Mouse (Mus musculus): ENCODE results near the gene Lcp2. TPM values are rescaled to one million over a fixed set of nuclear protein-coding genes. Genes with fewer than 3 reads are reported as not detected.
A peak's percentile ranks its signal among the peaks of the same experiment; 100 is the strongest.

The Lcp2 gene
- polyA plus RNA-seq, 1 experiment from 2014 or later, result 128 TPM

- Histone ChIP-seq H3K27ac (peak overlapping the region; percentile 76), H3K36me3 (ENCODE audit: inconsistent target) (no peaks in the 10 kb centered on the region), H3K79me2 (ENCODE audit: inconsistent target) (no peaks in the 10 kb centered on the region), H3K4me3 (ENCODE audit: inconsistent target) (no peak overlapping the region)
- WGBS (ENCODE audit: missing documents), result 11% methylated on average over 8 of the region's 8 CpGs
Measured at GRCm38 (mm10) chr11:34031015-34031805, 15.5 kb upstream of the Lcp2 start.

DNA sequence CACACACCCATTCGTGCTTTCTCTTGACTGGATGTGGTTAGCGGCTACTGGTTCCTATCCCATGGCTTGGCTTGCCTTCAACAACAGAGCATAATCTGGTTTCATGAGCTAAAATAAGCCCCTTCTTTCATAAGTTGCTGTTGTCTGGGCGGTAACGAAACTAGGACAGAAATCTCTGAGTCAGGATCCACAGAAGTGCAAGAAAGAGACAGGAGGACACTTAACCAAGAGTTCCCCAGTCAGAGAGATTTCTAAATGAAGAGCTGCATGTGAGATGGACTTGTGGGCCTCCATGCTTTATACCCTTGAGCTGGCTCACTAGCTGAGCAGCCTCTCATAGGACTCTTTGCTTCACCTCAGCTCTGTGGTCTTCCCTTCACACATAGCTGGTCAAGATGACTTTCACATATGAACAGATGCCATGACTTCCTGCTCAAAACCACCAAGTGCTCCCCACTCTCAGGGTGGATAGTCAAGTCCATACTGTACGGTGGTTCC, 12.7 kb upstream of the Lcp2 start:
- Histone ChIP-seq H3K27ac (peak overlapping the region; percentile 71), H3K79me2 (ENCODE audit: inconsistent target) (no peaks in the 10 kb centered on the region), H3K36me3 (ENCODE audit: inconsistent target) (no peaks in the 10 kb centered on the region), H3K4me3 (ENCODE audit: inconsistent target) (no peak overlapping the region)
- 7% methylated on average over 5 of the region's 5 CpGs for WGBS (ENCODE audit: missing documents)

- 92% methylated on average over 2 of the region's 2 CpGs for WGBS (ENCODE audit: missing documents)
- H3K27ac ChIP-seq, result peak overlapping the region; percentile 71
Measured at GRCm38 (mm10) chr11:34034794-34035193, 11.9 kb upstream of the Lcp2 start.

DNA sequence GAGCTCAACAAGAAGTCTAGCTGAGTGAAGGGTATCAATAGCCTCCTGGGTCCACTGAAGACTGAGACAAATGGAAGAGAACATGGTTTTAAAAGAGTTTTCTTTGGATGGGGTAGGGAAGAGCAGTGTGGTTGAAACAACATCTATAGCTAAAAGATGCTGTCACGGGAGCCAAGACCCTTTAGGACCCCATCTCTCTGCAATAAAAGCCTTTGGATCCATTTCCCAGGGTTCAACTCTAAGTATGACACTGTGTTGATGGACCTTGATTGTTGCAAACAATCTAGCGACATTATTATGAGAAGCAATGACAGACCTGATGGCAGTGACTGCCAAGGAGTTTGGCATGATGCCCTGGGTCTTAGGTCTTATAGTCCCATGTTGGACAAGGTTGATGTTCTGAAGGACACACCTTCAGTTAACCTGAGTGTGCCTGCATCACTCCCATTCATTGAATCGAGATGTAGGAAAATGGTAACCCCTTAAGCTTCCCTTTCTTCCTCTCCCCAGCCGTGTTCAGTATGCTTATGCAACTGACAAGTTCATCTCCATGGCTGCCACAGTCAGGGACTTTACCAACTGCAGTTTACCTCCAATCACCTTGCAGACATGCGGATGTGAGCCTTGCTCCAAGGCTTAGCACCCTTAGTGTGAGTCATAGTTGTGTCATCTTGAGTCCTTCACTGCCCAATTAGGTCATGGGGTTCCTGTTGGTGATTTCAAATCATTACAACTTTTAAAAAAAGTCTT, 10.6 kb upstream of the Lcp2 start:
- H3K36me3 ChIP-seq (ENCODE audit: inconsistent target), result no peaks in the 10 kb centered on the region
- WGBS (ENCODE audit: missing documents), result 54% methylated on average over 5 of the region's 5 CpGs
- no peak overlapping the region for H3K4me3 ChIP-seq (ENCODE audit: inconsistent target)
- H3K79me2 ChIP-seq (ENCODE audit: inconsistent target), result no peaks in the 10 kb centered on the region
- H3K27ac ChIP-seq, result no peak overlapping the region

More at GRCm38 (mm10) chr11:34034794-34035193, 11.9 kb upstream of the Lcp2 start:
- no peaks in the 10 kb centered on the region for H3K36me3 ChIP-seq (ENCODE audit: inconsistent target)
- H3K79me2 ChIP-seq (ENCODE audit: inconsistent target), result no peaks in the 10 kb centered on the region
- H3K4me3 ChIP-seq (ENCODE audit: inconsistent target), result no peak overlapping the region

DNA sequence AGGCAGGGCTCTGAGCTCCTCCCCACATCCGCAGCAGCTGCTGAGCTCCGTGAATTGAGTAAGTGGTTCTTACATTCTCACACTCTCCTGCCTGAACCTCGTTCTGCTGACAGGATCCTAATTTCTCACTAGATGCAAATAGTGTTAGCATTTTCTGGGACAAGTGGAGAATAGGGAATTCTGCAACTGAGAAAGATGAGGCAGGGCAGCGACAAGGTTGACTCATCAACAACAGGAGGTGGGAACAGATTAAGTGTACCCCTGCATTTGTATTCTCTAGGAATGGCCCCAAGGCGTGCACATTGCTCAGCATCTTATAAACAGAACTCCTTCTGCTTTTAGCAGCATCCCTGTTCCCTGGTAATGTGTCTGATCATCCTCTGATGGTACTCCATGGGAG, 6.7 kb upstream of the Lcp2 start:
- no peak overlapping the region for H3K4me3 ChIP-seq (ENCODE audit: inconsistent target)
- H3K36me3 ChIP-seq (ENCODE audit: inconsistent target), result no peaks in the 10 kb centered on the region
- no peaks in the 10 kb centered on the region for H3K79me2 ChIP-seq (ENCODE audit: inconsistent target)
- 96% methylated on average over 5 of the region's 5 CpGs for WGBS (ENCODE audit: missing documents)
- no peak overlapping the region for H3K27ac ChIP-seq

- Histone ChIP-seq H3K79me2 (ENCODE audit: inconsistent target) (peaks cover 9% of the 10 kb centered on the region), H3K36me3 (ENCODE audit: inconsistent target) (no peaks in the 10 kb centered on the region), H3K4me3 (ENCODE audit: inconsistent target) (no peak overlapping the region), H3K27ac (no peak overlapping the region)
- no CpG with 5 or more reads among the region's 1 CpGs for WGBS (ENCODE audit: missing documents)
Measured at GRCm38 (mm10) chr11:34042808-34043207, 3.9 kb upstream of the Lcp2 start.

GRCm38 (mm10) chr11:34047542-34047937, 820 bp downstream of the Lcp2 start:
- Histone ChIP-seq H3K27ac (peak overlapping the region; percentile 96), H3K4me3 (ENCODE audit: inconsistent target) (peak overlapping the region; percentile 81), H3K79me2 (ENCODE audit: inconsistent target) (peaks cover 57% of the 10 kb centered on the region), H3K36me3 (ENCODE audit: inconsistent target) (peaks cover 17% of the 10 kb centered on the region)
- WGBS (ENCODE audit: missing documents), result 2% methylated on average over 5 of the region's 5 CpGs

- 33% methylated on average over 8 of the region's 8 CpGs for WGBS (ENCODE audit: missing documents)
- Histone ChIP-seq H3K79me2 (ENCODE audit: inconsistent target) (peaks cover 61% of the 10 kb centered on the region), H3K36me3 (ENCODE audit: inconsistent target) (peaks cover 18% of the 10 kb centered on the region), H3K4me3 (ENCODE audit: inconsistent target) (peak overlapping the region; percentile 81), H3K27ac (peak overlapping the region; percentile 96)
Measured at GRCm38 (mm10) chr11:34048375-34049124, 1.8 kb downstream of the Lcp2 start.

DNA sequence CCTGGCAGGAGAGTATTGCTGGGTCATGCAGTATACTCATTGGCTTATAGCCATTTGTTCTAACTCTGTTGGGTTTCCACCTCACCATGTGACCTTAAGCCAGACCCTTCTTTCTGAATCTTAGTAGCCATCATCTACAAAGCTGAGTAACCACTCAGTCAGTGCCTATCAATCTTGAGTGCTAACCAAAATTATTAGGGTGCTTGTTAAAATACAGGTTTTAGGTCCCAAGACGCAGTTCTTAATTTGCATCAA, 2.3 kb downstream of the Lcp2 start:
- peak overlapping the region; percentile 81 for H3K4me3 ChIP-seq (ENCODE audit: inconsistent target)
- peaks cover 66% of the 10 kb centered on the region for H3K79me2 ChIP-seq (ENCODE audit: inconsistent target)
- peaks cover 18% of the 10 kb centered on the region for H3K36me3 ChIP-seq (ENCODE audit: inconsistent target)
- H3K27ac ChIP-seq, result peak overlapping the region; percentile 96
- 100% methylated on average over 1 of the region's 1 CpGs for WGBS (ENCODE audit: missing documents)

DNA sequence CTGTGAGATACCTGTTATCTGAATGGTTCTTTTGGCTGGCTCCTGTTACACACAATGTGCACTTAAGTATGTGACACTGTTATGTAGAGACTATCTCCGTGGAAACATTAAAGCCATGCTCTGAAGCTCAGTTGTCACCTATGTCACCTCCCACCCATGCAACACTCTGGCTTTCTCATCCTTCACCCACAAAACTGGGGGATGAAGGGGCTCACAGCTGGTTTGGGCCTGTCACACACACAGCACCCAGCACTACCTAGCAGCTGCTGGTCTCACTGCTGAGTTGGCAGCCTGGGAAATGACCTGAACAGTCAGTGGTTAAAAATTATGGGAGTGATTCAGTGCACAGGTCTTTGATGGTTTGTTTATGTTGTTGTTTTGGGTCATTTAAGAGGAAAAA, 3.3 kb downstream of the Lcp2 start:
- Histone ChIP-seq H3K36me3 (ENCODE audit: inconsistent target) (peaks cover 22% of the 10 kb centered on the region), H3K79me2 (ENCODE audit: inconsistent target) (peaks cover 76% of the 10 kb centered on the region), H3K4me3 (ENCODE audit: inconsistent target) (no peak overlapping the region; the same call in 1 of the 2 replicates), H3K27ac (no peak overlapping the region)
- 40% methylated on average over 1 of the region's 1 CpGs for WGBS (ENCODE audit: missing documents)

- peaks cover 28% of the 10 kb centered on the region for H3K36me3 ChIP-seq (ENCODE audit: inconsistent target)
- 0 out of 2 replicates have a peak overlapping the region, but pooled peaks have one; percentile 7 for H3K27ac ChIP-seq
- peaks cover 82% of the 10 kb centered on the region for H3K79me2 ChIP-seq (ENCODE audit: inconsistent target)
- no peak overlapping the region for H3K4me3 ChIP-seq (ENCODE audit: inconsistent target)
- WGBS (ENCODE audit: missing documents), result 0% methylated on average over 2 of the region's 2 CpGs
Measured at GRCm38 (mm10) chr11:34050643-34051042, 3.9 kb downstream of the Lcp2 start.

- Histone ChIP-seq H3K36me3 (ENCODE audit: inconsistent target) (peaks cover 50% of the 10 kb centered on the region), H3K27ac (peak overlapping the region; percentile 65), H3K4me3 (ENCODE audit: inconsistent target) (no peak overlapping the region), H3K79me2 (ENCODE audit: inconsistent target) (peaks cover 94% of the 10 kb centered on the region)
- 53% methylated on average over 6 of the region's 6 CpGs for WGBS (ENCODE audit: missing documents)
Measured at GRCm38 (mm10) chr11:34053031-34053818, 6.5 kb downstream of the Lcp2 start.

GRCm38 (mm10) chr11:34054031-34054727, 7.5 kb downstream of the Lcp2 start:
- Histone ChIP-seq H3K79me2 (ENCODE audit: inconsistent target) (peaks cover 94% of the 10 kb centered on the region), H3K27ac (peak overlapping the region; percentile 65), H3K36me3 (ENCODE audit: inconsistent target) (peaks cover 54% of the 10 kb centered on the region), H3K4me3 (ENCODE audit: inconsistent target) (no peak overlapping the region)
- 56% methylated on average over 7 of the region's 7 CpGs for WGBS (ENCODE audit: missing documents)

Data from macrophage (primary cell).